Mouse (Mus musculus) left cerebral cortex, postnatal 10 days (tissue): ENCODE measurements around the gene Abca8a. TPM values are rescaled to one million over a fixed set of nuclear protein-coding genes. Genes with fewer than 3 reads are reported as not detected.

Experiments
- DNase-seq, 2 experiments: peaks; one replicate each; pipeline ENCODE4 v3.0.0; 2021 to 2022; ENCODE audit warnings: low spot score in 2 of 2, mixed read lengths in 1 of 2; ENCODE audit errors: extremely low spot score in 1 of 2
- intact Hi-C: fragments of 180-260 bp; cut with DNase I; formaldehyde crosslinking; loops from one replicate; pipeline ENCODE4 v1.15.1; 2025
- total RNA-seq, 2 experiments: library from RNA; stranded (reverse); gene quantifications; 2 replicates each; pipeline ENCODE4 v1.2.3; 2021

Abca8a gene
- total RNA-seq, result 1 to 10 TPM; 7.4 to 9.7 TPM

DNA sequence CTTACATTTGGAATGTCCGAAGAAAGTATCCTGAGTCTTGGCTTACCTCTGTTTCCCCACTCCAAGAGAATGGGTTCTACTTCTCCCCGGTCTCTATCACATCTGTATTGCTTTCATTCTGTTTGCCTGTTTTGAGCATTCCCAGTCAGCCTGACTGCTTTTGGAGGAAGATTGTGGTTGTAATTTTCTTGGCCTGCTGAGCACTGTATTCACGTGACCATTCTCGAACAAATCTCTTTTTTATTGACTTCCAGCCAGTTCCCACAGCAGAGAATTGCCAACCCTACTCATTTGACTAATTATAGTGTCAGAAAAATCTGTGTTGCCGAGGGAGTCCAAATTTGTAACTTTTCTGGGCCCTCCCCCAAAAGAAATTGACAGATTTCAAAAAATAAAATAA is at the start of gene Abca8a:
TSS of gene Abca8a (minus strand) at position 121 of the 400 bp plus-strand sequence.
- intact Hi-C loops, result no loop called here
- DNase-seq, result peak in 1 of 2 experiments; percentile 27

GRCm38 (mm10) chr11:110145421-110145820 is 49.6 kb upstream of the Abca8a start:
- no peak for DNase-seq
- intact Hi-C loops, result no loop called here

DNA sequence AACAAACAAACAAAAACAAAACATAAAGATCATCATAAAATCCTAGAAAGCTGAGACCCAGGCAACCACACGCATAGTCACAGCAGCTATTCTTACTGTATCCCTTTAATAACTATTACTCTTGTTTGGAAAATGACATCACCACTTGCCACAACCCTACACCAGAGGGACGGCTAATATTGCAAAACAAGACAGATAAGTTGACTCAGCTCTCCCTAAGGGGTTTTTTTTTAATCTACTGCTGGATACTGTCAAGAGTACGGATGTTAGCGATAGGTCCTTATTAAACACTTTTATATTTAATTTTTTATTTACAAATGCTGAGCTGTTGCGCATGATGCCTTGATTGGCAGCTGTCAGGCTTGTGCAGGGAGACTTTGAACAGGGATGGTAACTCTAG is 35.0 kb upstream of the Abca8a start:
- intact Hi-C loops, result no loop called here

DNA sequence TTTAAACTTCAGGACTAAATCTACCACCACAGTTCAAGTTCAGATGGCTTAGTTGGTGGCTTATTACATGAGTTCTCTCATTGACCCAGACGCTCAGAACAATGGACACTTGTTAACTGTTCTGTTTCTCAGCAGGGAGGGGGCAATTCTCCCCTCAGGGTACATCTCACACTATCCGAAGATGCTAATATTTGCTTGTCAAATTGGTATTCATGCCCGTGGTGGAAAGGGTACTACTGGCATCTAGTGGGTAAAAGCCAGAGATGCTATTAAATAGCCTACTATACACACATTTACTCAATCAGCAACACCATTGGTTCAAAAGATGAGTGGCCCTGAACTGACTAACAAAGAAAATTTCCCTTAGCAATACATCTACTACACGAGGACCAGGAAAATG is 15.4 kb upstream of the Abca8a start:
- DNase-seq, result no peak
- intact Hi-C loops, result loop anchor here (5.0 kb wide), 1 partner anchor 239 kb away; no protein-coding TSS in a partner anchor

More for the DNA sequence above, 35.0 kb upstream of the Abca8a start:
- no peak for DNase-seq

GRCm38 (mm10) chr11:110101437-110101836 is 5.7 kb upstream of the Abca8a start:
- intact Hi-C loops, result loop anchor here (10.0 kb wide), 1 partner anchor 207 kb away; no protein-coding TSS in a partner anchor
- DNase-seq, result no peak

DNA sequence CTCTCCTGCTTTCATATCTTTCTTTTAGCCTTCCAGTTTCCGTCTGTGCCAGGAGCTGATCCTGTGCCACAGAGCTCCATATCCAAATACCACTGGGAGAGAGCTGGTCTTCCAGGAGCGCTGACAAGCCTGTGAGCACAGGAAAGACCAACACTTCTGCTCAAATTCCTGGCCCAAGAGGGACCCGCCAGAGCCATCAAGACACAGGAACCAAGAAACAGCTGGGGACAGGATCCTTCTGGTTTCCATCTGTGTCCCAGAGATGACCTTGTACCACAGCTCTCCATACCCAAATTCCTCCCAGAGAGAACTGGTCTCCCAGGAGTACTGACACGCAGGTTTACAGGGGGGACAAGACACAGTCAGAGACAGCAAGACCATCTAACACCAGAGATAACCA is 3.1 kb upstream of the Abca8a start:
- intact Hi-C loops, result no loop called here
- no peak for DNase-seq

- intact Hi-C loops, result no loop called here
- no peak for DNase-seq
Measured at GRCm38 (mm10) chr11:110097465-110097864, 1.7 kb upstream of the Abca8a start.

- intact Hi-C loops, result no loop called here
- DNase-seq, result no peak
Measured at GRCm38 (mm10) chr11:110094846-110095380, 865 bp downstream of the Abca8a start.

DNA sequence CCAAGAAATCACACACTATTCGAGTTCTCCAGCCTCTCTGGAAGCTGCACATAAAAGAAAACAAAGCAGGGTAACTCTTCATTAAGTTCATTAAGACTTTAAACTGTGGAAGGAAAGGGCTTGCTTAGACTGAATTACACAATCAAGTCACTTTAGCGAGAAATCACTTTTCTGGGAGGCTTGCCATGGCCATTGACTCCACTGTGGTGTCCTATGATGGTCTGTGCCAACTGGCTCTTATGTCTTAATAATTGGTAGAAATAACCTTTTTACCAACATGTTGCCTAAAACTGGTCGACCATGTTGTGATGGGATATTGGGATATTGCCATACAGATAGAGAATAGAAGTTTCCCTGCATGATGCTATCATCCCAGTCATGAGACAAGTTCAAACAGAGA is 1.5 kb downstream of the Abca8a start:
- no peak for DNase-seq
- intact Hi-C loops, result no loop called here

DNA sequence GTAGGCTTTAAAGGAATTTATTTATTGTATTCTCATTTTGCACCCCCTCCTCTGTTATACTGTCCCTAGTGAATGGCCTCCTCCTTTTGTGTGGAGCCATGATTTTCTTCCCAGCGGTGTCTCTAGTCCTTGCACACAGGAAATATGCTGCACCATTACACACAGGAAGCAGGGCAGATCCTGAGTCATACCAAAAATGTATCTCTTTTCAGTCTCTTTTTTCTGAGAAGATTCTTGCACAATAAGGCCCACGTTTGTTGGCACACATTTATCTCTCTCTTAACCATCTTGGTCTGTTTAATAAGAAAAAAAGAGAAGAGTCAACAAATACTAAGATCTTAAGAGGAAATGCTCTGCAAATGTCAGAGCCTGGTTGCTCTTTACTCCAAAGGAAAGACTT is 4.5 kb downstream of the Abca8a start:
- intact Hi-C loops, result no loop called here
- DNase-seq, result no peak

DNA sequence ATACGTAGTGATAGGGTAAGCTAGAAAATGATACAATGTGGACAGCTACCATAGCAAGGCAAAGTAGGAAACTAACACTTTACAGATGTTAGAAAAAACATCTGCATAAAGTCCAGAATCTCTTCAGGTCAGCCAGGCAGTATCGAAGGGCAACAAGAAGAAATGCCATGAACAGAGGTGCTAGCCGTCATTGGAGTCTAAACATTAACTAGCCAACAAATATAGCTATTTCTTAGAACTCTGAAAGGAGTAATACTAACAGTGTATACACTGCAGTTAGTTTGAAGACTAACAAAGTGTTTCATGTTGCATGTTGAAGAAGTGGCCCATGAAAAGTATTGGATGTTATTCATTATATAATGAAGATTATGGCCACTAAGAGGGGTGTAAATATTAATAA is 23.6 kb downstream of the Abca8a start:
- intact Hi-C loops, result no loop called here
- no peak for DNase-seq

DNA sequence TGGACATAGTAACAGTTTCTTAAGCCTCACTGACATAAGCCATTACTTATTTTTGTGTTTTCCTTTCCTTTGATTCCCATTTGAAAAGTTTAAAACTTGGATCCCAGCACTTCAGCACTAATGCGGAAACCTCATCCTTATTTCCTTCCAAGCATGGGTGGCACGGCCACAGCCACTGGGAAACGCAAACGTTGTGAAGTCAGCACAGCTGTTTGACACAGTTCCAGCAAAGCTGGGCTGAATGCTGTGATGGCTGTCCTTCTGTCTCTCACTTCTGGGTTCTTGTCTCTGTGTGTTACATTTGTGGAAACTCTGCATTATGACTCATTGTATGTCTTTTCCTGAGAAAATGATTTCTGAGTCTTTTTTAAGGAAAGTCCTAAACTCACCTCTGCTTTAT is 34.7 kb downstream of the Abca8a start:
- peak in 1 of 2 experiments; percentile 20 for DNase-seq
- intact Hi-C loops, result no loop called here

- no peak for DNase-seq
- intact Hi-C loops, result no loop called here
Measured at GRCm38 (mm10) chr11:110060127-110060526, 35.7 kb downstream of the Abca8a start.

DNA sequence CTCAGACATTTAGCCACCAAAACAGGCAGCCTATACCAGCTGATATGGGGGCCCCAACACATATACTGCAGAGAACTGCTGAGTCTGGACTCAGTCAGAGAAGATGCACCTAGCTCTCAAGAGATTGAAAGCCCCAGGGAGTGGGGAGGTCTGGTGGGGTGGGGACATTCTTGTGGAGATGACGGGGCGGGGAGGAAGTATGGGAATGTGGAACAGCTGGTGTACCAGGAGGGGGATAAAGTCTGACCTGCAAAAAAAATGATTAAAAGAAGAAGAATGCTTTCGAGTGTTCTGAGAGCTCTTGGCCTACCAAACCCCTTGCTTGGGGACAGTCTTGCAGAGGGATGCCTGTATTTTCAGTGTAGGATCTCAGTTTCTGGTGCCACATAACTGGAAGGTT is 42.1 kb downstream of the Abca8a start:
- no peak for DNase-seq
- intact Hi-C loops, result no loop called here

GRCm38 (mm10) chr11:110037795-110038194 is 58.0 kb downstream of the Abca8a start:
- no peak for DNase-seq
- intact Hi-C loops, result no loop called here

- DNase-seq, result peak in 1 of 2 experiments; percentile 20
- intact Hi-C loops, result no loop called here
Measured at GRCm38 (mm10) chr11:110028913-110029695, 66.7 kb downstream of the Abca8a start.

- intact Hi-C loops, result no loop called here
- DNase-seq, result no peak
Measured at GRCm38 (mm10) chr11:110010836-110011546, 84.8 kb downstream of the Abca8a start.

DNA sequence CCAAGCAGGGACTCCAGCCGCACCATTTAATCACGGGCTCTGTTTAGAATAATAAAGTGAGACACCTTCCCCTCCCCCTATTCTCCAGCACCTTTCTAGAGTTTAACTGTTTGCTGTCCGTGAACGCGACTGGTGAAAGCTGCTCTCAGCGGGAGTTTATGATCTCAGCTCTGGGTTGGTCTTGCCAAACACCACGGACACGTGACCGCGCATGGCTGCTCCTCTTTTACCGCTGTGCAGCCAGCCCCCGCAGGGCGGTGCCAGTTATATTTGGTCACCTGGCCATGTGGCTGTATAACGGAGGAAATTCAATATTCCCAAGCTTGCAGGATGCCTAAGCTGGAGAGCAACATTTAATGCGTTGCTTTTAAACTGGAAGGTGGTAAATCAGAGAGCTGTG is 100.2 kb downstream of the Abca8a start, which contains the start of gene Abca8b:
TSS of gene Abca8b (minus strand) at position 222 of the 400 bp plus-strand sequence.
- intact Hi-C loops, result no loop called here
- peak; percentile 78 to 89 for DNase-seq

GRCm38 (mm10) chr11:109995013-109995412 is 100.8 kb downstream of the Abca8a start:
- intact Hi-C loops, result no loop called here
- peak in 1 of 2 experiments; percentile 27 for DNase-seq

GRCm38 (mm10) chr11:109994014-109994413 is 101.8 kb downstream of the Abca8a start:
- intact Hi-C loops, result no loop called here

More at GRCm38 (mm10) chr11:109994014-109994413, 101.8 kb downstream of the Abca8a start:
- DNase-seq, result no peak
